Mouse (Mus musculus) frontal cortex, postnatal 36 days (tissue): Measurements from ENCODE around the gene 1810049J17Rik.

Experiments
- DNase-seq, 2 experiments: peaks; one replicate each; pipeline ENCODE4 v3.0.0; 2022; ENCODE audit warnings: low spot score in 2 of 2

The 1810049J17Rik gene

GRCm38 (mm10) chr15:12310676-12311075, 11.0 kb downstream of the 1810049J17Rik start:
- no peak for DNase-seq

- no peak for DNase-seq
Observed at GRCm38 (mm10) chr15:12308539-12308938, 13.2 kb downstream of the 1810049J17Rik start.

GRCm38 (mm10) chr15:12307114-12307513, 14.6 kb downstream of the 1810049J17Rik start:
- DNase-seq = no peak

GRCm38 (mm10) chr15:12306188-12307071, 15.3 kb downstream of the 1810049J17Rik start:
- DNase-seq = peak in 1 of 2 experiments; percentile 40

- DNase-seq = no peak
Observed at GRCm38 (mm10) chr15:12301771-12302170, 19.9 kb downstream of the 1810049J17Rik start.

- no peak for DNase-seq
Observed at GRCm38 (mm10) chr15:12298231-12298737, 23.4 kb downstream of the 1810049J17Rik start.

- no peak for DNase-seq
Observed at GRCm38 (mm10) chr15:12296228-12296627, 25.5 kb downstream of the 1810049J17Rik start.

- no peak for DNase-seq
Observed at GRCm38 (mm10) chr15:12291757-12292156, 29.9 kb downstream of the 1810049J17Rik start.

GRCm38 (mm10) chr15:12290330-12290729, 31.4 kb downstream of the 1810049J17Rik start:
- DNase-seq = no peak

GRCm38 (mm10) chr15:12285535-12285809, 36.2 kb downstream of the 1810049J17Rik start:
- DNase-seq = no peak

- peak in 1 of 2 experiments; percentile 26 for DNase-seq
Observed at GRCm38 (mm10) chr15:12284794-12285534, 36.7 kb downstream of the 1810049J17Rik start.

- DNase-seq = no peak
Observed at GRCm38 (mm10) chr15:12279816-12280215, 41.9 kb downstream of the 1810049J17Rik start.

- no peak for DNase-seq
Observed at GRCm38 (mm10) chr15:12275091-12275623, 46.5 kb downstream of the 1810049J17Rik start.

GRCm38 (mm10) chr15:12274053-12274769, 47.5 kb downstream of the 1810049J17Rik start:
- no peak for DNase-seq

GRCm38 (mm10) chr15:12273325-12274052, 48.2 kb downstream of the 1810049J17Rik start:
- DNase-seq = no peak
